Mouse (Mus musculus): ENCODE measurements at regions not wholly inside any gene's neighbourhood (a gene's known extent, or its start where the extent isn't known, plus 50 kb on each side); places are given as distances from the start of the nearest gene placed in this dataset.
A peak's percentile ranks its signal among the peaks of the same experiment; 100 is the strongest.

DNA sequence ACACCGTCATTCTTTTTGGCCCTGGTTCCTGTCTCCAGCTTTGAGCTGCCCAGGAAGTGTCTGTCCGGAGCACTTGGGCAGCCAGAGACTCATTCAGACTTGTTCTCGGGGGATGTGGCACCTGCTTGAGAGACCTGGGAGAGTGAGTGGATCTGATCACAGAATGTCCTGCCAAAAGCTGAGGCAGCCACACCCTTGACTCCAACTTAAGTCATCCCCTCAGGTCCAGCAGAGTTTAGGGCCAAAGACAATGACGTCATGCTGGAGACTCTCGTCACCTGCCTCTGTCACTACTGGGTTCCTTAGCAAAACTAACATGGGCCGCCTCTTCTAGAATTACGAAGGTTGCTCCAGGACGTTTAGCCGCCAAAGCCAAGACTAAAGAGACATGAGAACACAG lies 231.5 kb downstream of the Maf start:
- no peak for DNase-seq

GRCm38 (mm10) chr8:115475156-115475555 lies 232.4 kb downstream of the Maf start:
- no peak for DNase-seq

GRCm38 (mm10) chr8:115473974-115474373 lies 233.6 kb downstream of the Maf start:
- DNase-seq: no peak

DNA sequence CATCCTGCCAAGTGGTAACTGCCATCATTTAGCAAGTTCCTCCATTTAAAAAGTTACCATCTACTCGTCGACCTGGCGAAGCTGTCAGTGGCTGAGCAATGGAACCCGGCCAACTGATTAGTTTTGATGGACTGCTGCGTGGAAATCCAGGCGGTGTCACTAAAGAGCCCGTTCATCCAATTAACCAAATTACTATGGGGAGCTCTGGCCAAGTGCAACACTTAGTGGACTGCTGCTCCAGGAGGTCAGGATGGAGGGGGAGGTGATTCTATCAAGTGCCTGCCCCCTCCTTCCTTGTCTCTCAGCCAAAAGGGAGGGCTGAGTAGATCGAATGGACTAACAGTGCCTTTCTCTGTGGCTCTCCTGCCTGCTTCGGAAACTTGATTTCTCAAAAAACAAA lies 241.0 kb downstream of the Maf start:
- peak; percentile 26 for DNase-seq

DNA sequence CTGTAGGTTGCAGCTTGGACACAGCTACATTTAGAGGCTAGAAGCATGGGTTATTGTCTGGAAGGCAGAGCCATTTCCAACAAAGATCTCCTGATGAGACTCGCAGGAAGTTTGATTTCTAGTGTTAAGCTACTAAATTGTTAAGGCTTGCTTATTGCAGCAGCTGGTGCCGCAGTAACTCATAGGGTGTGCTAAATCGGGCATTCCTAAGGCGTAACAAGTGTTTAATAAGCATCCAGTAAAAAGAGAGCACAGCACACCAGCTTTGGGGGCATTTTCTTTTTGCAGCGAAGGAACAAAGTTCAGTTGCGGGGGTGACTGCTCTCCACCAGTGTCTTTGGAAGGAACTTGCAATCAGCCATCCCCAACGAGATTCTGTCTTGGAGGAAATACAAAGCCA lies 241.5 kb downstream of the Maf start:
- DNase-seq: no peak

GRCm38 (mm10) chr8:115462657-115463056 lies 244.9 kb downstream of the Maf start:
- DNase-seq: no peak

- no peak for DNase-seq
Observed at GRCm38 (mm10) chr8:115458119-115458518, 249.5 kb downstream of the Maf start.

DNA sequence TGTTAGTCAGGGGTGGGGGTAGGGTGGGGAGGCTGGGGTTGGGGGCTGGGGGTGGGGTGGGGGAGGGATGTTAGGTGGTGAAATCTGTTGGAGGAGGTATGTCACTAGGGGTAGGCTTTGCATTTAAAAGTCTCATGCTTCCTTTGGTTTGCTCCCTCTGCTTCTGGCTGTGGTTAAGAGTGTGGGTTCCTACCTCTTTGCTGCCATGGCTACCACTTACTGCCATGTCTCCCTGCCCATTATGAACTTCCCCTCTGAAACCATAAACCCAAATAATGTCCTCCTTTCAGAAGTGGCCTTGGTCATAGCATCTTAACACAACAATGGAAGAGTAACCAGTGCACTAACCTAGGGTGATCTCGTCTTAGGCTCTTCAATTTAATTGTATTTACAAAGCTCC lies 256.8 kb downstream of the Maf start:
- no peak for DNase-seq

DNA sequence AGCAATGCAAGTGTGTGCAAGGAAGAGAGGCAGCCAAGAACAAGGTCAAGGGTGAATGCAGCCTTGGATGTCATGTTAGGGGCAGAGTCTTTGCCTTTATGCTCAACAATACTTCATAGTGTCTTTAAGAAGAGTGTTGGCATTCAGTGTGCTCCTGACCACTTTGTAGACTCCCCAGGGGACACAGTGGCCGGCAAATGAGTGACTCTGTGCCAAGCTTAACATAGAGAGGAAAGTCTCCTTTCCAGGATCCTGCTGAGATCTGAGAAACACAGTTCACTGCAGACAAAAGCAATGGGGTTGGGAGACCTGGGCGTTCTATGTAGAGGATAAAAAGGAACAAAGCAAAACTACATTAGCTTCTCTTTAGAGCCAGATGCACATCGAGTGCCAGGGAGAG lies 259.2 kb downstream of the Maf start:
- no peak for DNase-seq

DNA sequence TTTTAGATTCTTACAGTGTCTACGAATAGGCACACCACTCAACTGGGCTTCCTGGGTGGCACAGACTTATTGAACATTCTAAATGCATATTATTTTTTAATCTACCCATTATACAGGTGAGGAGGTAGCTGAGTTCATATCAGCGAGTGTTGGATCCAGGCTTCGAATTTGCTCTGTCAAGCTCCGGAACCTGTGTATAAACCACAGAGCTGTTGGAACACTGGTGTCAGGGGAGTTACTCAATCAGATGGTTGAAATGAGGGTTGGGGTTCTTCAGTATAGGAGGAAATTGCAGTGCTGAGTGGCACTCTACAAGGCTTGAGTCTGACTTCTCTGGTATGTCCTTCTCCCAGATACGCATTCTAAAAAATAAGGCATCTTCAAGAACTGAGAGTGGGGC lies 263.1 kb downstream of the Maf start:
- DNase-seq: no peak

- DNase-seq: no peak
Observed at GRCm38 (mm10) chr8:115441943-115442550, 265.5 kb downstream of the Maf start.

GRCm38 (mm10) chr8:115441323-115441722 lies 266.3 kb downstream of the Maf start:
- DNase-seq: no peak

- no peak for DNase-seq
Observed at GRCm38 (mm10) chr8:115440151-115440550, 267.4 kb downstream of the Maf start.

DNA sequence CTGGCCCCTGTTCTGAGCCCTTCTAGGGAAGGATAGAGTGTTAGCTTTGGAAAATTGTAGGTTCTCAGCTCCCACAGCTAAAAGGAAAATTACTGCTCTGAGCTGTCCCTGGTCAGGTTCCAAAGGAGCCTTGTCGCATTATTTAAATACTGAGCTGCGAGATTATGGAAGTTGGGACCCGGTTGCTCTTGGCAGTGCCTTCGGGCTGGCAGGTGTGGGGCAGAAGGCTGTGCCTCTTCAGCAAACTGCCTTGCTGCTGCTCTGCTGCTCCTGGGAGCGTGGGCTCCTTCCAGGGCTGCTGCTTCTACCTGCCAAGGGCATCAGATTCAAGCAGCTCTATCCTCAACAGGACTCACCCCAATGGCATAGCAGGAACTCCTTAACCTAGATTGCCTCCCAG lies 268.1 kb downstream of the Maf start:
- DNase-seq: no peak

GRCm38 (mm10) chr8:115437956-115438355 lies 269.6 kb downstream of the Maf start:
- no peak for DNase-seq

GRCm38 (mm10) chr8:115436356-115436721 lies 271.3 kb downstream of the Maf start:
- no peak for DNase-seq

DNA sequence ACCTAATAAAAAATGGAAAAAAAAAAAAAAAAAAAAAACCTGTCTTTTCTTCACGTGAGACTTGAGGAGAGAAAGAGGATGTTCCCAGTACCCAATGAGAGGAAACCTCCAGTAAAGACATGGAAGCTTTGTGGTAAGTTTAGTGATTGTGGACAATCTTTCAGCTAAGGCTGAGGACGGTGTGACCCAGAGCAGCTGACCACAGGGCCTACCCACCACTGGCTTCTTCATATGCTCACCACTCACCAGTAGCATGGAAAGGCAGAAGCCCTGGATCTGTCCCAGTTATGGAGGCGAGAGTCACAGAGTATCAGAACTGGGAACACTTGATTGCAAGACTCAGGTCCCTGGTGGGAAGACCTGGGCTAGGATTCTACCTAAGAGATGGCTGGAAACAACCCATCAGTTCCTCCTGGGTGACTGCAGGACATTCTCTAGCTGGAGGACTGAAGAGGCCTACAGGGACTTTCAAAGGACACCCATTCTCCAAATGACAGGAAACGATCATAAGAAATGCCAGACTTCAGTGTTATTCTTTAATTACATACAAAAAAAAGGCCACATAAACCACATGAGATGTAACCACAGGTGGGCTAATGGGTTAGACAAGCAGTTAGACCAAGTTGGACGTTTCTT lies 271.8 kb downstream of the Maf start:
- no peak for DNase-seq

DNA sequence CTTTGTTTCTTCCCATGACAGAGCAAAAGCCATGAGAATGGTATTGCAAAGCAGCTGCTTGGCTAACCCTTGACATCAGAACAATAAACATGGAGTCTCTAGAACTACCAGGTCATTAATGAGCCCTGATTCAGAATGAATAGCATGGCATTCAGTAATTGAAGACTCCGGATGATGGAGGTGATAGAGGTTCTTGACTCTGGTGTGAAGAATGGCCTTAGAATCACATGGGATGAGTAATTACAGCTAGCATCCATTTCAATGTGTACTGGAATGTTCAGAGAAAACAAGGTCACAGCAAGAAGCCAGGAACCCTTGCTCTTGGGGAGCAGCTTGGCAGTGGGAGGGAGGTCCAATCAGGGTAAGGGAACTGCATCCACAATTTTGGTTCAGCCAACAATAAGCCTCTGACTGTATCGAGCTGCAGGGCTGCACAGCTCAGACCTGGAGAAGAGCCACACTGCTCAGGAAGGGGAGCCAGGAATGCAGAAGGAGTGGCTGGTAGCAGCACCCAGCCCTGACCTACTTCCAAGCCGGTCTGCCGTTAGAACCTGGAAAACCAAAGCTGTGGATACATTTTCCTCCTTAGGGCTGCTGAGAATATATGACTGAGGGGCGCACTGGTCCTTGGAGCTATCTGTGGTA lies 275.1 kb downstream of the Maf start:
- no peak for DNase-seq

DNA sequence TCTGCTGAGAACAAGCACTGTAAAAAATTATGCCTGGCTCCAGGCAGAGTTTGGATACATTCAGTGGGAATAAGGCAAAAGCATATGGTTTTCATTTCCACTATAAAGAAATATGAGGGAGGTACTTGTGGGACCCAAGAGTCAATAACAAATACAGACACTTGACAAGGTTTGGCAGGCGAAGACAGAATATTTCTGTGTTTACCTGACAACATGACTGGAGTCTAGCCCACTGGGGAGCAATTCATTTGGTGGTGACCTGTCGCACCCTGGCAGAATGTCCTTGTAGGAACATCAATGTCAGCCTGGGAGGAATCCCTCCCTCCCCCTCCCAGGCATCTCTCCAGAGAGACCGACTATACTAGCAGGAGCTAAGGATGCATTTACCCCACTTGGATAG lies 276.8 kb downstream of the Maf start:
- DNase-seq: no peak

DNA sequence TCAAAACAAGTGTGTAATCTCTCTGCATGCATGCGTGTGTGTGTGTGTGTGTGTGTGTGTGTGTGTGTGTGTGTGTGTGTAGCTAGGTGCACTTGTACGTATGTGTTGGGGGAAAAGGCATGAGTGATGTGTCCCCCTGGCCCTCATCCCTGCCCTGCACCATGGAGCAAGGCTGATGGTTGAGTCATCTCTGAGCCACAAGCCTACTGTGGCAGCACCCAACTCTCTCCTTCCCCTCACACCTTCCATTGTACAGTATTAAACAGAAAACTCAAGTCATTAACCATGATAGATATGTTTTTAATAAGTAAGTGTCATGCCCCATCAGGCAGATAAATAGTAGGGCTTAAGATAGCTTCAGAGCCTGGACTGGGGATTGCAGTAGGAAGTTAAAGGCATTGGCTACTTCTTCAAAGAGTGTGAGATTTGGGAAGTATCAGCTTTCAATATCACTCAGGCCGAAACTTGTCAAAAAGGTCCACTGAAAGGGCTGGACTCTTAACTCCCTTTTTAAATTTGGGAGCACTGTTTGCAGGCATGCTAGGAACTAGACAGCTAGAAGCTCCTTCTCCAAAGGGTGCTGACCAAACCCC lies 278.2 kb downstream of the Maf start:
- no peak for DNase-seq

DNA sequence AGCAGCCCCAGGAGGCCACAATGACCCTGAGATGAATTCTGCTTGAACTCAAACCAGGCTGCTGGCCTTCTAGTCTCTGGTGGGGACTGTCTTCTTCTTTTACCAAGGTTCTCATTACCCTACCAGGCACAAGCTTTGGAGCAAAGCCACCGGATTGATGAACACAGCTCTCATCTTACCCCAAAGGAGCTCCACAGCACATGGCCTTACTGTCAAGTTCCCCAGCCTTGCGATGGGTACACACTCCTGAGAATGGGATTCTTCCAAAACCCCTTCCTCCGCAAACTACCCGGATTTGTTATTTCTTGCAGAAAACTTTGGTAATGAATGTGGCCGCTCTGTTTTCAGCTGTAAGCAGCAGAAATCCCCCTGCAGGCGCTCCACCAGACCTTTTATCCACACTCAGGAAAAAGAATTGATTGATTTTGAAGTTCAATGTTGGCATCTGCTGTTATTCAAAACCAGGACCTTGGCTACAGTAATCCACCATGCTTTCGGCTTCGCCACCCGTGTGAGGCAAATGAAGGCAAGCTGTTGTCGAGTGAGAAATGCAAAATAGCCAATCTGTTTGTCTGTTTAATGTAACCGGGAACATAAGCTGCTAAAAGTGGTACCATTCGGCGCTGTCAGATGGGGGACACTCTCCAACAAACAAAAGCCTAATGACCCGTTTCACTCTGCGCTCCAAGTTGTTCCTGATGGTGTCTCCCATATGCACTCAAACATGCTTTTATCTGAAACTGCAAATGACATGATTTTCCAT lies 278.9 kb downstream of the Maf start:
- DNase-seq: no peak

GRCm38 (mm10) chr8:115428022-115428421 lies 279.6 kb downstream of the Maf start:
- no peak for DNase-seq

- no peak for DNase-seq
Observed at GRCm38 (mm10) chr8:115427490-115427889, 280.1 kb downstream of the Maf start.

DNA sequence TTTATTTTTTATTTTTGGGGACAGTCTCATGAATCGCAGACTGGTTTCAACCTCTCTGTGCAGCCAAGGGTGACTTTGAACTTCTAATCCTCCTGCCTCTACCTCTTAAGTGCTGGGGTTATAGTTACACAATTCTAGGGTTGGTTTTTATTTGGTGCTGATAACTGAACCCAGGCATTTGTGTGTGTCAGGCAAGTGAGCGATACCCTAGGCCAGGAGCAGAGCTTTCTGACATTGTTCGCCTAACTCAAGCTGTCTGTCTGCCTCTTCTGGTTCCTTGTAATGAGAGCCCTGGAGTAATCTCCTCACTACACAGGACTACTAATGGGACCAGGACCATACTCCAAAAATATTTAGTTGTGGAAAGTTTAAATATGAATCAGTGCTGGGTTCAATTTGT lies 281.1 kb downstream of the Maf start:
- no peak for DNase-seq
